Mouse (Mus musculus) spleen, adult 2 months (tissue): ENCODE measurements around the gene Fgfr2.

ENCODE experiments used
- CTCF ChIP-seq: fragments of 200-500 bp; IDR thresholded peaks from 2 replicates; pipeline ENCODE4 v1.5.1; 2011; ENCODE audit warnings: mild to moderate bottlenecking, inconsistent platforms; ENCODE audit not compliant: insufficient read depth, insufficient read length, insufficient replicate concordance; ENCODE audit errors: extremely low read depth
- POLR2A ChIP-seq: fragments of 200-500 bp; IDR thresholded peaks from 2 replicates; pipeline ENCODE4 v1.6.1; 2011; ENCODE audit warnings: low read depth, low read length, inconsistent platforms

DNA sequence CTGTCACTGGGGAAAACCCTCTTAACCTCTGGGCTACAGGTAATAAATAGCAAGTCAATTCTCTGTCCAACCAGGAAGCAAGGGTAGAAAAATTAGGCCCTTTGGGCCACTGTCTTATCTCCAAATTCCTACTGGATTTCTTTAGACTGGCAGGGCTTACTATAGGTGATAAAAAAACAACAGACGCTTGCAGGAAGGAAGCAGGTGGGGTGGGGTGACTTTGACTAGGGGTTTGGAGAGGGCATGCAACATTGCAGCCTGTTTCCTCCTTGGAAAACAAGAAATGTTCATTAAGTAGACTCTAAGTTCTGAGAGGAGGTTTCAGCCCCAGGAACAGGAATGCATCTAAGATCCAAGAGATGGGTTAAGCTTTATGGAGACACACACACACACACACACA, 2098.3 kb downstream of the Fgfr2 start:
- no peak for TF ChIP-seq POLR2A
- no peak for TF ChIP-seq CTCF
